Mouse (Mus musculus) adrenal gland, postnatal 25 days (tissue): ENCODE data around the gene Oasl2. TPM values are rescaled to one million over a fixed set of nuclear protein-coding genes. Genes with fewer than 3 reads are reported as not detected.

Source experiments
- microRNA-seq, 2 experiments: library from miRNA; unstranded; fragments of <30 nt; microRNA quantifications; one replicate each; pipeline ENCODE4 v1.2.0; 2021
- total RNA-seq: library from RNA; stranded (reverse); gene quantifications from 2 replicates; pipeline ENCODE4 v1.2.3, GENCODE M21; 2021

The Oasl2 gene
- total RNA-seq, 1 experiment from 2014 or later = 18.9 TPM

Small RNA genes within 50 kb of the gene (microRNA-seq; reads per million reads assigned to microRNA genes)
- gene Mir6240 = 22.0 to 22.4 reads per million in 2 experiments

Other genes with a start within 250 kb of the Oasl2 start
- gene Trpv4, start 238.5 kb upstream of the Oasl2 start, total RNA-seq = 1.2 and 1.3 TPM in 2 replicates
- gene Gltp, start 206.0 kb upstream of the Oasl2 start, total RNA-seq = 61.9 and 66.2 TPM in 2 replicates
- 13.5 and 14.6 TPM in 2 replicates for gene Tchp, start 189.2 kb upstream of the Oasl2 start, total RNA-seq
- gene Ankrd13a, start 122.3 kb upstream of the Oasl2 start, total RNA-seq = 74.6 and 93.8 TPM in 2 replicates
- gene Git2, start 121.4 kb upstream of the Oasl2 start, total RNA-seq = 50.4 and 52.3 TPM in 2 replicates
- gene 1500011B03Rik, start 73.5 kb upstream of the Oasl2 start, total RNA-seq = 35.7 and 47.5 TPM in 2 replicates
- not detected in 2 replicates for gene 4930519G04Rik, start 43.3 kb upstream of the Oasl2 start, total RNA-seq
- 0.09 TPM in 1 of 2 replicates, not detected in the other for gene Gm9936, start 38.3 kb upstream of the Oasl2 start, total RNA-seq
- gene Oasl1, start 26.3 kb downstream of the Oasl2 start, total RNA-seq = 1.3 and 1.8 TPM in 2 replicates
- 34.0 and 46.2 TPM in 2 replicates for gene 2210016L21Rik, start 45.2 kb downstream of the Oasl2 start, total RNA-seq
- 0.29 TPM in 1 of 2 replicates, not detected in the other for gene Hnf1a, start 74.2 kb downstream of the Oasl2 start, total RNA-seq
- 52.2 and 59.0 TPM in 2 replicates for gene Sppl3, start 114.2 kb downstream of the Oasl2 start, total RNA-seq
- gene Gm10401, start 201.4 kb downstream of the Oasl2 start, total RNA-seq = not detected in 2 replicates
- gene Acads, start 222.4 kb downstream of the Oasl2 start, total RNA-seq = 181 and 197 TPM in 2 replicates
- 36.2 and 41.3 TPM in 2 replicates for gene Unc119b, start 238.0 kb downstream of the Oasl2 start, total RNA-seq